Mouse (Mus musculus) forebrain, postnatal 0 days (tissue): ENCODE results near the gene R3hdm4. TPM values are rescaled to one million over a fixed set of nuclear protein-coding genes. Genes with fewer than 3 reads are reported as not detected.

ENCODE experiments used
- ATAC-seq: fragments of 200-750 bp; cut with Nextera tagmentation; 2 replicates; pipeline ENCODE4 v1.8.0; 2017; ENCODE audit warnings: mild to moderate bottlenecking, moderate library complexity
- DNase-seq: peaks from one replicate; pipeline ENCODE4 v3.0.0-alpha.2; 2015
- H3K27ac ChIP-seq: fragments of 300-500 bp; sonication (generic); 2 replicates; pipeline ENCODE4 v1.5.1; 2014; ENCODE audit warnings: low read depth, mild to moderate bottlenecking, antibody characterized with exemption, low read length, moderate library complexity, mixed read lengths
- H3K27me3 ChIP-seq: fragments of 300-500 bp; sonication (generic); 2 replicates; pipeline ENCODE4 v1.6.1; 2014; ENCODE audit warnings: mild to moderate bottlenecking, low read length, mixed read lengths; ENCODE audit not compliant: insufficient read depth
- H3K36me3 ChIP-seq: fragments of 300-500 bp; sonication (generic); 2 replicates; pipeline ENCODE4 v1.6.1; 2014; ENCODE audit warnings: mild to moderate bottlenecking, moderate library complexity; ENCODE audit not compliant: insufficient read depth
- H3K4me1 ChIP-seq: fragments of 300-500 bp; sonication (generic); 2 replicates; pipeline ENCODE4 v1.6.1; 2014; ENCODE audit warnings: antibody characterized with exemption; ENCODE audit not compliant: insufficient read depth
- H3K4me2 ChIP-seq: fragments of 300-500 bp; sonication (generic); 2 replicates; pipeline ENCODE4 v1.6.1; 2014; ENCODE audit warnings: low read depth, mild to moderate bottlenecking, moderate library complexity
- H3K4me3 ChIP-seq: fragments of 300-500 bp; sonication (generic); 2 replicates; pipeline ENCODE4 v1.5.1; 2014; ENCODE audit warnings: low read depth, low read length, mixed read lengths
- H3K9ac ChIP-seq: fragments of 300-500 bp; sonication (generic); 2 replicates; pipeline ENCODE4 v1.6.1; 2014; ENCODE audit warnings: mild to moderate bottlenecking
- H3K9me3 ChIP-seq: fragments of 300-500 bp; sonication (generic); 2 replicates; pipeline ENCODE4 v1.6.1; 2016; ENCODE audit warnings: low read length
- CTCF ChIP-seq: sonication (generic); IDR thresholded peaks from 2 replicates; pipeline ENCODE4 v1.5.1; 2016; ENCODE audit warnings: antibody characterized with exemption, control low read depth, low read depth
- WGBS: fragments of 180-500 bp; shearing (Covaris S2); extraction: QIAGEN DNeasy Blood & Tissue Kit; methylation state at CpG from one replicate; pipeline ENCODE4 v1.1.7; 2014; 5-methylcytosine and 5-hydroxymethylcytosine counted together
- polyA plus RNA-seq: library from polyadenylated mRNA; unstranded; fragments of >200 nt; fragmentation: Nextera tagmentation; extraction: Ambion mirVana; gene quantifications from 2 replicates; pipeline ENCODE4 v1.2.1, GENCODE M21; 2015
- total RNA-seq: library from RNA; depleted of rRNA; stranded (reverse); fragments of >200 nt; gene quantifications from 2 replicates; pipeline ENCODE4 v1.2.3, GENCODE M21; 2014

The R3hdm4 gene
- total and polyA plus RNA-seq, 2 experiments from 2014 or later: 129 to 333 TPM

DNA sequence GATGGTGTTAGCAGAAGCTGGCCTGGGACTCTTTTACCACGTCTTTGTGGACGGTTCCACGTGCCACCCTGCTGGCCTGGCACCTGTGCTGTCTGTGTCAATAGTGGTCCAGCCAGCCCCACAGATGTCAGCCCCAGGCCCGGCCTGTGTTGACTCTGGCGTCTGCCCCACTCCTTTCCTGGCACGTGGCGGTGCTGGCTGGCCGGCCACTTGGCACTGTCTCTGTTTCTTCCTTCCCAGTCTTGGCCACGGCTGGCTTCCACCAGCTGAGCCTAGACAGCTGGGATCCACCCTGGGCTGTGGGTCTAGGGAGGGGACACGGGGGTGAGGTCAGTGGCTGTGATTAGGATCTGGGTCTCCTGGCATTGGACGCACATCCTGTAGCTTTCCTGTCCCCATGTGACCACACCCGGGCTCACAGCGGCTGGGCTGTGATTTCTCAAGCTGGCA is 13.3 kb upstream of the R3hdm4 start:
- 42% methylated on average over 13 of the region's 13 CpGs for WGBS
- peak; percentile 75 for ATAC-seq
- Histone ChIP-seq H3K4me2 (no peak overlapping the region), H3K4me3 (no peak overlapping the region), H3K27ac (0 out of 2 replicates have a peak overlapping the region, but pooled peaks have one; percentile 15), H3K9me3 (no peaks in the 10 kb centered on the region), H3K9ac (no peak overlapping the region), H3K27me3 (no peaks in the 10 kb centered on the region), H3K4me1 (0 out of 2 replicates have a peak, but pooled peaks cover 4% of the 10 kb centered on the region), H3K36me3 (peaks cover 13% of the 10 kb centered on the region; the same call in 1 of the 2 replicates)
- no peak for TF ChIP-seq CTCF
- peak; percentile 60 for DNase-seq

DNA sequence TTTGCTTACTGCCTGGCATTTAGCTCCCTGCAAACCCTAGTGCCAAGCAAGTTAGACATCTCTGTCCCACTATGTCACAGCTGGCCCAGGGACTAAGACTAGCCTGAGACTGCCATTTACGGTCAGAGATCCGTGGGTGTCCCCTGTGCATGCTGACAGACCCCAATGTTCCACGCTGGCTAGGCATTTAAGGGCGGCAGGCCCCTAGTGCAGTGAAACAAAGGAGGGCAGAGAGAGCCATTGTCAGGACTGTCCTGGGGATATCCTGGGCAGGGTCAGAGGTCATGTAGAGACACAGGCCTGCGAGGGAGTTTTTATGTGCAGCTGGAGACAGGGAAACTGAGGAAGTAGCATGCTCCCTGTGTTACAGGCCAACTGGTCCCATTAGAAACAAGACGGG is 12.9 kb upstream of the R3hdm4 start:
- Histone ChIP-seq H3K9me3 (no peaks in the 10 kb centered on the region), H3K27me3 (no peaks in the 10 kb centered on the region), H3K4me1 (peaks cover 6% of the 10 kb centered on the region; the same call in 1 of the 2 replicates), H3K9ac (no peak overlapping the region), H3K4me2 (no peak overlapping the region), H3K27ac (no peak overlapping the region), H3K36me3 (peaks cover 13% of the 10 kb centered on the region; the same call in 1 of the 2 replicates), H3K4me3 (no peak overlapping the region)
- ATAC-seq: no peak
- TF ChIP-seq CTCF: no peak
- 41% methylated on average over 6 of the region's 6 CpGs for WGBS
- DNase-seq: no peak

DNA sequence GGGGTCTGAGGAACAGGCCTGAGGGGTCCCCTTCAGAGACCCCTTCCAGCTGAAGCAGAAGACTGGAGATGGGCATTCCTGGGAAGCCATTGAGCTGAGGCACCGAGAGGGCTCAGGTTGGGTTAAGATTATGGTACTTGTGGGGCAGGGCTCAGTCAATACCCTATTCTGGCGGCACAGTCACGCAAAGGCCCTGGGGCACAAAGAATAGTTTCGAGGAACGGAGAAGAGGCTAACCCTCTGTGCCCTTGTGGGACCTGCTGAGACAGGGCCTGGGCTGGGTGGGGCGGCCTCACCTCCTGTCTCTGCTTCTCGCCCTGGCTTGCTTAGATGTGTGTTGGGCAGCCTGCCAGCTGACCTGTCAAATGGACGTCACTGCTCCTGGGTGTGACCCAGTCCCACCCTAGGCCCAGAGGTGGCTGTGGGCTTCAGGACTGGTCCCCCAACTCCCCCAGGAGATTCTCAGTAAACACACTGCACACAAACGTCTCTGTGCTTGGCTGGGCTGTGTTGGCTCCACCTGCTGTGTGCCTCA is 12.2 kb upstream of the R3hdm4 start:
- TF ChIP-seq CTCF: no peak
- Histone ChIP-seq H3K9ac (no peak overlapping the region), H3K4me2 (no peak overlapping the region), H3K27ac (no peak overlapping the region), H3K4me1 (peaks cover 8% of the 10 kb centered on the region; the same call in 1 of the 2 replicates), H3K4me3 (no peak overlapping the region), H3K36me3 (peaks cover 13% of the 10 kb centered on the region; the same call in 1 of the 2 replicates), H3K9me3 (no peaks in the 10 kb centered on the region), H3K27me3 (no peaks in the 10 kb centered on the region)
- WGBS: 65% methylated on average over 9 of the region's 9 CpGs
- no peak for ATAC-seq
- DNase-seq: no peak

DNA sequence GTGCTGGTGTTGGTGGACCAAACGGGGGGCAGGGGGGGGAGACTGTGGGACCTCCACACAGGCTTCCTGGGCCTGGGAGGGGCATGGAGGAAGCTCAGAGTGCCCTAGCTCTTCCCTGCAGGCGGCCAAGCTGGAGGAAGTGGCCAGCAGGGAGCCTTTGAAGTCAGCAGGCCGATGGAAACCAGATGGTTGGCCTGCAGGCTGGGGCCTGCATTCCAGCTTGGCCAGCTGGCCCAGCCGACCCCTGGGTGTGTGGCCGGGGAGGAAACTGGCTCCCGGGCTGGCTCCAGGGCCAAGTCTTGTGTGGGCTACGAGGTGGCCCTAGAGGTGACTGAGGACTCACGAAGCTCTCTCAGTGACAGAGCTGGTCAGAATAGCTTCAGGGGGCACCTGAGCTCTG is 11.7 kb upstream of the R3hdm4 start:
- Histone ChIP-seq H3K27ac (0 out of 2 replicates have a peak overlapping the region, but pooled peaks have one; percentile 21), H3K27me3 (no peaks in the 10 kb centered on the region), H3K4me2 (no peak overlapping the region), H3K9me3 (no peaks in the 10 kb centered on the region), H3K9ac (no peak overlapping the region), H3K4me3 (no peak overlapping the region), H3K36me3 (peaks cover 13% of the 10 kb centered on the region; the same call in 1 of the 2 replicates), H3K4me1 (peaks cover 8% of the 10 kb centered on the region; the same call in 1 of the 2 replicates)
- WGBS: 36% methylated on average over 8 of the region's 8 CpGs
- DNase-seq (no peak), ATAC-seq (no peak)
- TF ChIP-seq CTCF: no peak

DNA sequence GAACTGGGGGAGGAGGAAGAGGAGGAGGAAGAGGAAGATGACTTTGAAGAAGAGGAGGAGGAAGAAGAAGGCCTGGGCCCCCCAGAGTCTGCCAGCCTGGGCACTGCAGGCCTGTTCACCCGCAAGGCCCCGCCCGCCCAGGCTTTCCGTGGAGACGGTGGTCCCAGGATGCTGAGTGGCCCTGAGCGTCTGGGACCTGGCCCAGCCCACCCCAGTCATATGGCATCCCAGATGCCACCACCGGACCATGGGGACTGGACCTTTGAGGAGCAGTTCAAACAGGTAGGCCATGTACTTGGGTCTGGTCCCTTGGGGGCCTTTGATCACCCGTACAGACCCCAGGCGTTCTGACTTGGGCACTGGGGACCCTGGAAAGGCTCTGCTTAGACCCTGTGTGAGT is 10.8 kb upstream of the R3hdm4 start:
- Histone ChIP-seq H3K9ac (no peak overlapping the region), H3K27ac (no peak overlapping the region), H3K4me2 (no peak overlapping the region), H3K4me1 (peaks cover 8% of the 10 kb centered on the region; the same call in 1 of the 2 replicates), H3K36me3 (peaks cover 13% of the 10 kb centered on the region; the same call in 1 of the 2 replicates), H3K27me3 (no peaks in the 10 kb centered on the region), H3K4me3 (no peak overlapping the region), H3K9me3 (no peaks in the 10 kb centered on the region)
- DNase-seq: no peak
- TF ChIP-seq CTCF: no peak
- no peak for ATAC-seq
- 77% methylated on average over 9 of the region's 9 CpGs for WGBS

DNA sequence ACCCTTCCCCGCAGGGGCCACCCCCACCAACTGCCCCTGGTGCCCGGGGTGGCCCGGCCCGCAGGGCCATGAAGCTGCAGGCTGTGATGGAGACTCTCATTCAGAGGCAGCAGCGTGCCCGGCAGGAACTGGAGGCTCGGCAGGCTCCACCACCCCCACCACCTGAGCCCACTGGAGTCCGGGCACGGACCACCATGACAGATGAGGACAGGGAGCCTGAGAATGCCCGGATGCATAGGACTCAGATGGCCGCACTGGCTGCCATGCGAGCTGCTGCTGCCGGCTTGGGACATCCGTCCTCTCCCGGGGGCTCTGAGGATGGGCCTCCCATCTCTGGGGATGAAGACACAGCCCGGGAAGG is 9.8 kb upstream of the R3hdm4 start:
- H3K27me3 ChIP-seq: no peaks in the 10 kb centered on the region
- no peak overlapping the region for H3K4me2 ChIP-seq
- H3K4me1 ChIP-seq: peaks cover 8% of the 10 kb centered on the region; the same call in 1 of the 2 replicates
- no peak overlapping the region for H3K4me3 ChIP-seq
- no peak for TF ChIP-seq CTCF
- H3K36me3 ChIP-seq: peaks cover 13% of the 10 kb centered on the region; the same call in 1 of the 2 replicates
- no peak for ATAC-seq
- 87% methylated on average over 16 of the region's 16 CpGs for WGBS
- no peak for DNase-seq
- no peak overlapping the region for H3K27ac ChIP-seq
- no peaks in the 10 kb centered on the region for H3K9me3 ChIP-seq
- no peak overlapping the region for H3K9ac ChIP-seq

DNA sequence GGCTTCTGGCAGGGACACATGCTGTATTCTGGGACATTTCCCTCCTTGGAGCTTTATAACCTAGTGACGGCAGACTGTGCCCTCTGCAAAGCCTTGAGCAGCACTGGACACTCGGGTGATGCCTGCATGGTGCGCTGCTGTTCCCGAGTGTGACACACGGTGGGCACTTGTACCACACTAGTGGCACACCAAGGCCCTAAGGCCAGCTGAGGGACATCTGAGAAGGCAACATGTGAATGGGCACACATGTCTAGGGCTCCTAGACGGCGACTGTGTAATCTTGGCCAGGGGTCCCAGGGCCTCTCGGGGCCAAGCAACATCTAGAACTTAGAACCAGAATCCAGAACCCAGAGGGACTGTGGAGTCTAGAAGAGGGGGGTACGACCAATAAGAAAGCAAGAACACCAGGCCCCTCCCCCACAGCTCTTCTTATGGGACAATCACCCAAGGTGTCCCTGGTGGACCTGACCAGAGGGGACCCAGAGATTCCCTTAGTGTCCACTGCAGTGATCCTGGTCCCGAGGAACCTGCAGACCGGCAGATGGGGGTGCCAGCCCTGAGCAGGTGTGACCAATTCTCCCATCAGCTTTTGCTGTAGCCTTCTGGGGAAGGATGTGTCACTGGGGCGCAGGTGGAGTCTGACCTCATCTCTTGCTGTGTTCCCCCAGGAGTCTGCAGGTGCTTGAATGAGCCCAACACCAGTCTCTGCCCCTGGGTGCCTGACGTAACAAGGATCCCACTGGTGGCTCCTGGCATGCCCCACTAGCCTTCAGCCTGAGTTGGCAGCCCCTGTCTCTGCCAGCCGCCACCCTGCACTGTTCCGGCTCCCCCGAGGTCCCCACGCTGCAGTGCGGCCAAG is 9.2 kb upstream of the R3hdm4 start:
- H3K27me3 ChIP-seq: no peaks in the 10 kb centered on the region
- DNase-seq (no peak), ATAC-seq (no peak)
- TF ChIP-seq CTCF: no peak
- H3K4me1 ChIP-seq: peaks cover 8% of the 10 kb centered on the region; the same call in 1 of the 2 replicates
- H3K4me3 ChIP-seq: no peak overlapping the region
- WGBS: 85% methylated on average over 18 of the region's 18 CpGs
- H3K9ac ChIP-seq: no peak overlapping the region
- H3K27ac ChIP-seq: no peak overlapping the region
- H3K4me2 ChIP-seq: no peak overlapping the region
- H3K36me3 ChIP-seq: peaks cover 13% of the 10 kb centered on the region; the same call in 1 of the 2 replicates
- H3K9me3 ChIP-seq: no peaks in the 10 kb centered on the region
